Mouse (Mus musculus) embryonic facial prominence, embryonic 11.5 days (tissue): ENCODE results near the gene Ghdc. TPM values are rescaled to one million over a fixed set of nuclear protein-coding genes. Genes with fewer than 3 reads are reported as not detected.

ENCODE experiments used
- ATAC-seq: fragments of 200-750 bp; cut with Nextera tagmentation; replicated peaks from 2 replicates; pipeline ENCODE4 v1.8.0; 2017; ENCODE audit warnings: low read depth; ENCODE audit not compliant: insufficient number of reproducible peaks, low FRiP score, low TSS enrichment
- DNase-seq: peaks from one replicate; pipeline ENCODE4 v3.0.0-alpha.2; 2015; ENCODE audit warnings: low spot score
- H3K27ac ChIP-seq: fragments of 300-500 bp; sonication (generic); replicated peaks from 2 replicates; pipeline ENCODE4 v1.5.1; 2014; ENCODE audit warnings: mild to moderate bottlenecking, low read depth, low read length, control low read depth
- H3K27me3 ChIP-seq: fragments of 300-500 bp; sonication (generic); 2 replicates; pipeline ENCODE4 v1.6.1; 2014; ENCODE audit warnings: mild to moderate bottlenecking, low read length, moderate library complexity, mixed read lengths; ENCODE audit not compliant: control insufficient read depth, insufficient read depth
- H3K36me3 ChIP-seq: fragments of 300-500 bp; sonication (generic); replicated peaks from 2 replicates; pipeline ENCODE4 v1.6.1; 2014; ENCODE audit warnings: low read depth, mild to moderate bottlenecking, low read length, moderate library complexity, mixed read lengths; ENCODE audit not compliant: control insufficient read depth, insufficient read depth
- H3K4me1 ChIP-seq: fragments of 300-500 bp; sonication (generic); 2 replicates; pipeline ENCODE4 v1.6.1; 2014; ENCODE audit warnings: low read length, mixed read lengths; ENCODE audit not compliant: control insufficient read depth, insufficient read depth
- H3K4me2 ChIP-seq: fragments of 300-500 bp; sonication (generic); 2 replicates; pipeline ENCODE4 v1.6.1; 2014; ENCODE audit warnings: low read depth, mild to moderate bottlenecking, control low read depth, low read length, moderate library complexity
- H3K4me3 ChIP-seq: fragments of 300-500 bp; sonication (generic); 2 replicates; pipeline ENCODE4 v1.5.1; 2014; ENCODE audit warnings: low read depth, low read length, control low read depth
- H3K9ac ChIP-seq: fragments of 300-500 bp; sonication (generic); replicated peaks from 2 replicates; pipeline ENCODE4 v1.6.1; 2014; ENCODE audit warnings: mild to moderate bottlenecking, control low read depth, low read length
- H3K9me3 ChIP-seq: fragments of 300-500 bp; sonication (generic); replicated peaks from 2 replicates; pipeline ENCODE4 v1.6.1; 2016; ENCODE audit warnings: mild to moderate bottlenecking, low read length, inconsistent platforms, mixed read lengths; ENCODE audit not compliant: control insufficient read depth
- WGBS: fragments of 180-500 bp; shearing (Covaris S2); extraction: QIAGEN DNeasy Blood & Tissue Kit; methylation state at CpG from one replicate; pipeline ENCODE4 v1.1.7; 2014; 5-methylcytosine and 5-hydroxymethylcytosine counted together
- polyA plus RNA-seq: library from polyadenylated mRNA; unstranded; fragments of >200 nt; fragmentation: Nextera tagmentation; extraction: Ambion mirVana; gene quantifications from 2 replicates; pipeline ENCODE4 v1.2.1, GENCODE M21; 2014

Ghdc gene
- polyA plus RNA-seq, 1 experiment from 2014 or later, result 1.5 TPM

DNA sequence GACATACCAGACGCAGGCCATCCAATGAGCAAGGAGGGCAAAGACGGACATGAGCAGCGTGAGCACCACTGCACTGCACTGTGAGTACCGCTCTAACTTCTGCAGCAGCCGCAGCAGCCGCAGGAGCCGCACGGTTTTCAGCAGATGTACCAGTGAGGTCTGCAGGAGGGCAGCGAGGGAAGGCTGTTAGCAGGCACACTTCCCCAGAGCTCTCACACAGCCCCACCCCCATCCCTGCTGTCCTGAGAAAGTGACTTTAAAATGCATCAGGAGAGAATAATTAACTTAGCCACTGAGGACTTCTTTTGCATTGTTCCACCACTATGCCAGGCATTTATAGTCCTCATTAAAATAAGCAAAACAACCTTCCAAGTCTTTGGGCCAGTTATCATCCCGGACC, 18.5 kb downstream of the Ghdc start:
- Histone ChIP-seq H3K9ac (no peak overlapping the region), H3K9me3 (no peaks in the 10 kb centered on the region), H3K4me3 (no peak overlapping the region), H3K4me1 (no peaks in the 10 kb centered on the region), H3K27me3 (no peaks in the 10 kb centered on the region), H3K27ac (no peak overlapping the region), H3K36me3 (no peaks in the 10 kb centered on the region), H3K4me2 (no peak overlapping the region)
- 38% methylated on average over 10 of the region's 10 CpGs for WGBS
- ATAC-seq, result no peak
- DNase-seq, result no peak

DNA sequence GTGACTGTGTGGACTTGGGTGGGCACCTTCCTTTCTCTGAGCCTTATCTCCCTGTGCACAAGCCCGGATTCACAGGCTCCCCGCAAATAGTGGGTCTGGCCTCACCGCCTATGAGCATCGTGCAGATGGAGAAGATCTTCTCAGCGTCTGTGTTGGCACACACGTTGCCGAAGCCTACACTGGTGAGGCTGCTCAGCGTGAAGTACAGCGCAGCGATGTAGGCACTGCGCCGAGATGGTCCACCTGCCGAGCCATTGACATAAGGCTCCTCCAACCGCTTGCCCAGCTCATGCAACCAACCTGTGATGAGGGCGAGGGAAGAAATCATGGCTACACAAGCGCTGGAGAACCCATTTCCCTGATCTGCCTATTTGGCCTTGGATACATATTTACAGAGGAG, 20.6 kb downstream of the Ghdc start:
- H3K9ac ChIP-seq, result no peak overlapping the region
- no peak overlapping the region for H3K4me3 ChIP-seq
- no peak overlapping the region for H3K27ac ChIP-seq
- H3K4me1 ChIP-seq, result no peaks in the 10 kb centered on the region
- DNase-seq (no peak), ATAC-seq (no peak)
- WGBS, result 90% methylated on average over 16 of the region's 16 CpGs
- H3K9me3 ChIP-seq, result no peaks in the 10 kb centered on the region
- no peaks in the 10 kb centered on the region for H3K36me3 ChIP-seq
- no peak overlapping the region for H3K4me2 ChIP-seq
- H3K27me3 ChIP-seq, result no peaks in the 10 kb centered on the region

DNA sequence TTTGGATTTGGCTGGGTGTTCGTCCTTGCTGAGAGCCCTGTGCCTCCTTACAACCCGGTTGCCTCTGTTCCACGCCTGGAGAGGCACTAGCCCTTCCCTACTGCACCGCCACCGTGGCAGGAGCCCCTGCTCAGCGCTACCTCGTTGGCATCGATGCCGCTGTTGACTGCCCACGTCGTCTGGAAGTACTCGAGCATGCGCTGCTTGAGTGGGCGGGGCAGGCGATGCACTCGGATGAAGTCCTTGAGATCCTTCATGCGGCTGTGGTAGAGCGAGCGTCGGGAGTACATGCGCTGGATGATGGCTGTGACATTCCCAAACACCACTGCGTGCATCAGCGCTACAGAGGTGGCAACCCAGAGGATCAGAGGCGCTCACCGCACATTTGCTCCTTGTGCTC, 21.3 kb downstream of the Ghdc start:
- 50% methylated on average over 25 of the region's 25 CpGs for whole genome bisulfite sequencing
- DNase-seq, result no peak

DNA sequence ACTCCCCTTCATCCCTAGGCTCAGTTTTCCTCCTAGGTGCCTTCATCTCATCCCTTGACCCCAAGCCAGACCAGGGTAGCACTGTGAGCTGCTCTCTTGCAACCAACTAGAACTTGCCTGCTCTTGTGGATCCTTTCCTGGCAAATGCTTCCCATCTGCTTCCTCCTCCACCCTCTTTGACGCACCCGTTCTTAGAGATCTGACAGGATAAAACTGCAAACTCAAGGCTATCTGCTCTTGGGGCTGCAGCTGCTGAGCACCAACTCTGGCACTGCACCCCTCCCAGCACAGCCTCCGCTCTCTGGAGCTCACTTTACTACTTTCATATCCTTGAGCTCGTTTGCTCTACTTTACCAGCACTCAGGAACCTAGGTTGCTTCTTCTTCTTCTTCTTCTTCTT, 22.1 kb downstream of the Ghdc start:
- Histone ChIP-seq H3K27me3 (no peaks in the 10 kb centered on the region), H3K36me3 (no peaks in the 10 kb centered on the region), H3K9ac (no peak overlapping the region), H3K4me1 (no peaks in the 10 kb centered on the region), H3K4me3 (no peak overlapping the region), H3K4me2 (no peak overlapping the region), H3K9me3 (no peaks in the 10 kb centered on the region), H3K27ac (no peak overlapping the region)
- ATAC-seq (no peak), DNase-seq (no peak)
- 72% methylated on average over 4 of the region's 4 CpGs for WGBS

More for the DNA sequence above, 21.3 kb downstream of the Ghdc start:
- no peak for ATAC-seq
- Histone ChIP-seq H3K9ac (no peak overlapping the region), H3K4me3 (no peak overlapping the region), H3K4me1 (no peaks in the 10 kb centered on the region), H3K9me3 (no peaks in the 10 kb centered on the region), H3K4me2 (no peak overlapping the region), H3K27ac (no peak overlapping the region), H3K27me3 (no peaks in the 10 kb centered on the region), H3K36me3 (no peaks in the 10 kb centered on the region)

DNA sequence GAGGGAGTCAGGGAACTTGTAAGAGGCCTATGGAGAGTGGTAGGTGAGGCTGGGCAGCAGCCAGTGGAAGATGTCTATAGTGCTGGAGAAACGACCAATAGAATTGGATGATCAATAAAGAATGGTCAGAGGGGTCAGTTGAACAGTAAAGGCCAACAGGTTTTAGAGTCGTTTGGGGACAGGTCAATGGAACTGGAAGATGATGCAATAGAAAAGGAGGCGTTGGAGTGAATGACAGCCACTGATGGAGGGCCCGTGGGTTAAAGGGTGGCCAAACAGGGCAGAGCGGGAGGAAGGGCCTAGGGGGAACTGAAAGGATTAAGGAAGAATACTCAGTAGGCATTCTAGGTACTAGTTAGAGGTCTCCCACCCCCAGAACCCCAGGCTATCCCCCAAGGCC, 23.6 kb downstream of the Ghdc start:
- H3K27me3 ChIP-seq, result no peaks in the 10 kb centered on the region
- H3K9ac ChIP-seq, result no peak overlapping the region
- no peak overlapping the region for H3K27ac ChIP-seq
- H3K4me1 ChIP-seq, result no peaks in the 10 kb centered on the region
- H3K4me2 ChIP-seq, result no peak overlapping the region
- DNase-seq (no peak), ATAC-seq (no peak)
- WGBS, result 72% methylated on average over 5 of the region's 5 CpGs
- no peaks in the 10 kb centered on the region for H3K9me3 ChIP-seq
- H3K4me3 ChIP-seq, result no peak overlapping the region
- no peaks in the 10 kb centered on the region for H3K36me3 ChIP-seq

DNA sequence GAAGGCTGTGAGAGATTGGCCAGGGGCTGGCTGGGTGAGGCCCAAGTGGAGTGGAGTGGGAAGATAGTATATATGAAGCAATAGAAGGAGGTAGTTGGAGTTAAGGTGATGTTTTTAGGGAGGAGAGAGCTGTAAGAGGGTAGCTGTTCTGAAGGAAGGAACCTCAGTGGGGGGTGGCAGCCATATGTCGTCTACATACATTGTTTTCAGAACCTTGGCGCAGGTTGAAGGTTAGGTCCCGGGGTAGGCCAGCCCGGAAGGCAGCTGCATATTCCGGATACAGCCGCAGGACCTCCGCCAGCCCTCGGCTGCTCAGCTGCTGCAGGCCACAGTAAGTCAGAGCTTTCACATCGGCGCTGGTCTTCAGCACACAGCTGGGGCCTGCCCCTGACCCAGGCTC, 24.2 kb downstream of the Ghdc start:
- no peak overlapping the region for H3K9ac ChIP-seq
- no peak for ATAC-seq
- no peak overlapping the region for H3K4me3 ChIP-seq
- no peak overlapping the region for H3K4me2 ChIP-seq
- WGBS, result 74% methylated on average over 10 of the region's 10 CpGs
- H3K9me3 ChIP-seq, result no peaks in the 10 kb centered on the region
- no peaks in the 10 kb centered on the region for H3K27me3 ChIP-seq
- H3K27ac ChIP-seq, result no peak overlapping the region
- no peaks in the 10 kb centered on the region for H3K36me3 ChIP-seq
- H3K4me1 ChIP-seq, result no peaks in the 10 kb centered on the region
- DNase-seq, result no peak

DNA sequence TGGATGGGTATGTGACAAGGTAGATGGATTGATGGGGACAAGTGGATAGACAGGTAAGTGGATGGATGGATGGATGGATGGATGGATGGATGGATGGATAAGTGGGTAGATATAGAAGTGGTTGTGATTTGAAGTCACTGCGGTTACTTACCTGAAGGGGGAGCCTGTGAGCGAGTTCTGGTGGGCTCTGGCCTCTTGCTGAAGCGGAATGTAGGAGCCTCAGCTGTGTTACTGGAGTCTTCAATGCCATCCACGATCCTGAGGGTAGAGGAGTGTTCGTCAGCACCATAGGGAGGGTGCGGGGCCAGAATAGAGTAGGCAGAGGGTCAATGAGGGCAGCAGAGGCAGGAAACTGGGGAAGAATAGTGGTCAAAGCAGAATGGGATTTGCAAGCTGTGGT, 25.7 kb downstream of the Ghdc start:
- Histone ChIP-seq H3K4me2 (no peak overlapping the region), H3K27me3 (no peaks in the 10 kb centered on the region), H3K4me3 (no peak overlapping the region), H3K4me1 (no peaks in the 10 kb centered on the region), H3K9ac (no peak overlapping the region), H3K27ac (no peak overlapping the region), H3K36me3 (no peaks in the 10 kb centered on the region), H3K9me3 (no peaks in the 10 kb centered on the region)
- 14% methylated on average over 6 of the region's 6 CpGs for WGBS
- no peak for ATAC-seq
- peak; percentile 71 for DNase-seq

DNA sequence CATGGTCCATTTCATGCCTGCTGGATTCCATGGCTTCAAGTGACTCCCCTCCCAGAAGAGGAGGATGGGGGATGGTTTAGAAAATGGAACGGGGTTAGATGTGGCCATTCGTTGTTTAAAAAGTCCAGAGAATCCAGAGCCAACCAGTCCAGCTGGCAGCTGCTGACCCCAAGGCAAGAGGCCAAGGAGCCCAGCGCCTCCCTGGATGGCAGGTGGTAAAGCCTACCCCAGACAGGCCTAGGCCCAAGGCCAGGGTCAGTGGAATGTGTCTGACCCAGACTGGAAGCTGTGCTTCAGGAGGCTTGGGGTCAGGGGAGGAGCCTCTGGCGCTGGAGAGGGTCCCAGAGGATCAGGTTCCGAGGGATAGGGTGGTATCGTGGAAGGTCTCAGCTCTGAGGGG, 29.4 kb downstream of the Ghdc start:
- Histone ChIP-seq H3K4me2 (no peak overlapping the region), H3K27ac (no peak overlapping the region), H3K27me3 (no peaks in the 10 kb centered on the region), H3K36me3 (no peaks in the 10 kb centered on the region), H3K4me3 (no peak overlapping the region), H3K9me3 (no peaks in the 10 kb centered on the region), H3K9ac (no peak overlapping the region), H3K4me1 (no peaks in the 10 kb centered on the region)
- DNase-seq (no peak), ATAC-seq (no peak)
- 63% methylated on average over 6 of the region's 6 CpGs for WGBS
